Mouse (Mus musculus) cerebellum, adult 2 months (tissue): ENCODE data around the gene Zfr. TPM values are rescaled to one million over a fixed set of nuclear protein-coding genes. Genes with fewer than 3 reads are reported as not detected.
A peak's percentile ranks its signal among the peaks of the same experiment; 100 is the strongest.

Experiments
- DNase-seq, 2 experiments: peaks; one replicate each; pipeline ENCODE4 v3.0.0; 2021
- H3K27ac ChIP-seq: fragments of 200-500 bp; 2 replicates; pipeline ENCODE4 v1.5.1; 2012; ENCODE audit warnings: low read length, control low read depth, inconsistent platforms; ENCODE audit not compliant: insufficient read depth
- H3K27me3 ChIP-seq: fragments of 200-500 bp; 2 replicates; pipeline ENCODE4 v1.6.1; 2012; ENCODE audit warnings: inconsistent platforms, mild to moderate bottlenecking, low read length, moderate library complexity; ENCODE audit not compliant: control insufficient read depth, insufficient read depth
- H3K4me1 ChIP-seq: fragments of 200-500 bp; 2 replicates; pipeline ENCODE4 v1.6.1; 2011; ENCODE audit warnings: low read length; ENCODE audit not compliant: control insufficient read depth, insufficient read depth
- H3K4me3 ChIP-seq: fragments of 200-500 bp; replicated peaks from 2 replicates; pipeline ENCODE3; 2011; ENCODE audit warnings: mild to moderate bottlenecking, low read depth, low read length, control low read depth; ENCODE audit not compliant: insufficient read depth
- CTCF ChIP-seq: fragments of 200-500 bp; IDR thresholded peaks from 2 replicates; pipeline ENCODE4 v1.5.1; 2011; ENCODE audit warnings: low read depth, mild to moderate bottlenecking, control low read depth, low read length, moderate library complexity, borderline replicate concordance; ENCODE audit not compliant: insufficient read depth
- POLR2A ChIP-seq: fragments of 200-500 bp; IDR thresholded peaks from 2 replicates; pipeline ENCODE4 v1.6.1; 2011; ENCODE audit warnings: low read length, control low read depth, borderline replicate concordance; ENCODE audit not compliant: insufficient read depth
- WGBS: fragments of 180-500 bp; shearing (Covaris S2); methylation state at CpG from one replicate; pipeline ENCODE4 v1.1.7; 2018; 5-methylcytosine and 5-hydroxymethylcytosine counted together
- polyA plus RNA-seq: library from polyadenylated mRNA; depleted of rRNA; stranded (reverse); fragments of >200 nt; gene quantifications from 2 replicates; pipeline ENCODE4 v1.2.3, GENCODE M21; 2012

Zfr gene
- polyA plus RNA-seq, 1 experiment, result 109 TPM

- 68% methylated on average over 25 of the region's 25 CpGs for WGBS
- no peaks in the 10 kb centered on the region for H3K4me1 ChIP-seq
- DNase-seq, result no peak
- H3K4me3 ChIP-seq, result no peak overlapping the region
- no peak overlapping the region for H3K27ac ChIP-seq
- no peaks in the 10 kb centered on the region for H3K27me3 ChIP-seq
- TF ChIP-seq CTCF (no peak), POLR2A (no peak)
Measured at GRCm38 (mm10) chr15:12193880-12194816, 76.5 kb downstream of the Zfr start.

GRCm38 (mm10) chr15:12194817-12195735, 77.4 kb downstream of the Zfr start:
- 67% methylated on average over 20 of the region's 20 CpGs for WGBS
- no peaks in the 10 kb centered on the region for H3K27me3 ChIP-seq
- TF ChIP-seq POLR2A (no peak), CTCF (no peak)

GRCm38 (mm10) chr15:12195966-12196365, 78.3 kb downstream of the Zfr start:
- H3K27me3 ChIP-seq, result no peaks in the 10 kb centered on the region
- 78% methylated on average over 5 of the region's 6 CpGs for WGBS
- H3K27ac ChIP-seq, result no peak overlapping the region
- no peaks in the 10 kb centered on the region for H3K4me1 ChIP-seq
- no peak for DNase-seq
- H3K4me3 ChIP-seq, result no peak overlapping the region
- TF ChIP-seq POLR2A (no peak), CTCF (no peak)

More at GRCm38 (mm10) chr15:12194817-12195735, 77.4 kb downstream of the Zfr start:
- Histone ChIP-seq H3K27ac (no peak overlapping the region), H3K4me3 (no peak overlapping the region), H3K4me1 (no peaks in the 10 kb centered on the region)
- no peak for DNase-seq

- TF ChIP-seq CTCF, result peak; percentile 86
- TF ChIP-seq POLR2A, result no peak
- Histone ChIP-seq H3K27me3 (no peaks in the 10 kb centered on the region), H3K4me3 (no peak overlapping the region), H3K4me1 (no peaks in the 10 kb centered on the region), H3K27ac (no peak overlapping the region)
- peak; percentile 65 to 69 for DNase-seq
- WGBS, result 26% methylated on average over 22 of the region's 22 CpGs
Measured at GRCm38 (mm10) chr15:12196410-12197191, 79.0 kb downstream of the Zfr start.

GRCm38 (mm10) chr15:12197361-12197760, 79.7 kb downstream of the Zfr start:
- no peak overlapping the region for H3K27ac ChIP-seq
- H3K27me3 ChIP-seq, result no peaks in the 10 kb centered on the region
- no peak for DNase-seq
- no peak overlapping the region for H3K4me3 ChIP-seq
- WGBS, result 81% methylated on average over 6 of the region's 6 CpGs
- TF ChIP-seq POLR2A (no peak), CTCF (no peak)
- no peaks in the 10 kb centered on the region for H3K4me1 ChIP-seq

GRCm38 (mm10) chr15:12200021-12200420, 82.4 kb downstream of the Zfr start:
- DNase-seq, result no peak
- 91% methylated on average over 7 of the region's 7 CpGs for WGBS
- Histone ChIP-seq H3K4me1 (no peaks in the 10 kb centered on the region), H3K27ac (no peak overlapping the region), H3K4me3 (no peak overlapping the region), H3K27me3 (no peaks in the 10 kb centered on the region)
- no peak for TF ChIP-seq POLR2A
- TF ChIP-seq CTCF, result no peak

GRCm38 (mm10) chr15:12201856-12202255, 84.2 kb downstream of the Zfr start:
- no peak for DNase-seq
- peaks cover 8% of the 10 kb centered on the region; the same call in 1 of the 2 replicates for H3K4me1 ChIP-seq

More at GRCm38 (mm10) chr15:12201856-12202255, 84.2 kb downstream of the Zfr start:
- no peak for TF ChIP-seq POLR2A
- no peak for TF ChIP-seq CTCF
- H3K27me3 ChIP-seq, result no peaks in the 10 kb centered on the region
- no peak overlapping the region for H3K27ac ChIP-seq
- no peak overlapping the region for H3K4me3 ChIP-seq
